Mouse (Mus musculus): ENCODE results near the gene Ncs1.

Gene Ncs1

GRCm38 (mm10) chr2:31244216-31244615 lies 1.4 kb upstream of the Ncs1 start:
- DNase-seq (ENCODE audit: extremely low spot score, low spot score), result no peak

- no peak for DNase-seq (ENCODE audit: extremely low spot score, low spot score)
These were observed 572 bp upstream of the Ncs1 start for GRCm38 (mm10) chr2:31245051-31245450.

DNA sequence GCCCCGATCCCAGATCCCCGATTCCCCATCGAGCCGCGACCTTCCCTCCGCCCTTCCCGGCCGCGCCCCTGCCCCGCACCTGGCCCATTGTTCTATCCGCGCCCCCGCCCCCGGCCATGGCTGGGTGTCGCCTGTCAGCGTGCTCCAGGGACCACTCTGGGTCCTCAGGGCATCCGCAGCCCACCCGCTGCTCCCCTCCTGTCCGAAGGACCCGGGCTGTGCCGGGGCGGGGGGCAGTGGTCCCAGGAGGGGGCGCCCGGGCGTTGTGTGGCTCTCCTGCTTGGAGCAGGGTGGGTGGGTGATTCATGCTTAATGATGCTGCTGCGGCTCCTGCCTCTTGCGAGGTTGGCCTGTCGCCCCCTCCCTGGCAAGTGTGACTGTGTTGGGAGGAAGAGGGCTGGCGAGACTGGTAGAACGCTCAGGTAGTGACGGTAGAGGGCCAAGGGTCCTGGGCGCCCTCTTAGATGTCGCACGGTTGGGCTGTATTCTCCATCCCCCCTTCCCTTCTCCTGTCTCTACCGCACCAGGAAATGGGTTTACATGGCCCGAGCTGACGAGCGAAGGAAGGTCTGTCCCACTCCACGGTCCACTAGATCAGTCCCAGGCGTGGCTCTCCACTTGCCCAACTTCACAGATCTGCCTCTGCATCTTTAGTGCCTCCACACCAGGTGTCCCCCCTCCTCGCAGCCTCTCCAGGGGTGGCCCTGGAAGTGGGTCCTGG lies 788 bp downstream of the Ncs1 start:
- peak; percentile 76 for DNase-seq (ENCODE audit: extremely low spot score, low spot score)

DNA sequence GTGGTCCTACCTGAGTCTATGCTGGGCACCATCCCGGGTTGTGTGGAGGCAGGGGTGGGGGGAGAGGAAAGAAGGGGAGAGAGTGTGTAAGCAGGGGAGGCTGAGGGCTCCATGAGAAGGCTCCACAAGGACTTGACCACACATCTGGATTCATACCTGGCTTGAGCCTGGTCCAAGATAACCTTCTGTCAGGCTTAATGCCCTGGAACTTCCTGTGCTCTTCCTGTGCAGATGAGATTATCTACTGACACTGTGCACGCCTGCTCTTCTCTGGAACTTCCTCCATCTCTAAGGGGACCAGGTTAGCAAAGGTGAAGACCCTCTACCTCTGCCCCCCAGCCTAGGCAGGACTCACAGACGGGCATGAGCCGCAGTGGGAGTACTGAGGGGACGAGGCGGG lies 3.2 kb downstream of the Ncs1 start:
- no peak for DNase-seq (ENCODE audit: extremely low spot score, low spot score)

DNA sequence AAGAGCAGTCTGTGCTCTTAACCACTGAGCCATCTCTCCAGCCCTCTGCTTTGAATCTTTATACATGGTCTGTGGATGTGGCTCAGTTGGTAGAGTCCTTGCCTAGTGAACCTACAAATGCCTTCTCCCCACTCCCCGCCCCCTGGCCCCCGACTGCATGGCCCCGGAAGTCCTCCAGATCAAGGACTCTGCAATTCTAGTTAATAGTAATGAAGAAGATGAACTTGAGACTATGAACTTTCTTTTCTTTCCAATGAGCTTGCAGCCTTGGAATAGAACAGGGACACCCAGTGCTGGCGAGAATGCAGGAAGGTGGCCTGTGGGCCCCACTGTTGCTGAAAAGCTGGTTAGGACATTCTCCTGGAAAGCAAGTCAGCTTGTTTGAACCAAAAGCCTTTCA lies 6.5 kb downstream of the Ncs1 start:
- no peak for DNase-seq (ENCODE audit: extremely low spot score, low spot score)

DNA sequence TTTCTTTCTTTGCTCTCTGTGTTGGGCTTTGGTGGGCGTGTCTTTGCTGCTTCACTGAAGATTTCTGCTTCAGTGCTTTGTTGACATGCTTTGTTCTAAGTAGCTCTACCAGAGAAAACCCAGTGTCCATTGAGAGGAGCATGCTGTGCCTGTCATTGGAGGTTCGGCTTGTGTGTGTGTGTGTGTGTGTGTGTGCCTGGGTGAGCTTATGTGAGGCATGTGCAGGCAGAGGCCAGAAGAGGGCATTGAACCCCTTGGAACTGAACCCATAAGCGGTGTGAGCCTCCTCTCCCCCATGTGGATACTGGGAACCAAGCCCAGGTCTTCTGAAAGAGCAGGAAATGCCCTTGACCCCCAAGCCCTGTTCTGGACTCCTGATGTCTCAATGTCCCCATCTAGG lies 7.8 kb downstream of the Ncs1 start:
- no peak for DNase-seq (ENCODE audit: extremely low spot score, low spot score)

- DNase-seq (ENCODE audit: extremely low spot score, low spot score), result no peak
These were observed 9.2 kb downstream of the Ncs1 start for GRCm38 (mm10) chr2:31254806-31255205.

- peak; percentile 51 for DNase-seq (ENCODE audit: extremely low spot score, low spot score)
These were observed 10.6 kb downstream of the Ncs1 start for GRCm38 (mm10) chr2:31255952-31256938.

GRCm38 (mm10) chr2:31257096-31257495 lies 11.5 kb downstream of the Ncs1 start:
- no peak for DNase-seq (ENCODE audit: extremely low spot score, low spot score)

DNA sequence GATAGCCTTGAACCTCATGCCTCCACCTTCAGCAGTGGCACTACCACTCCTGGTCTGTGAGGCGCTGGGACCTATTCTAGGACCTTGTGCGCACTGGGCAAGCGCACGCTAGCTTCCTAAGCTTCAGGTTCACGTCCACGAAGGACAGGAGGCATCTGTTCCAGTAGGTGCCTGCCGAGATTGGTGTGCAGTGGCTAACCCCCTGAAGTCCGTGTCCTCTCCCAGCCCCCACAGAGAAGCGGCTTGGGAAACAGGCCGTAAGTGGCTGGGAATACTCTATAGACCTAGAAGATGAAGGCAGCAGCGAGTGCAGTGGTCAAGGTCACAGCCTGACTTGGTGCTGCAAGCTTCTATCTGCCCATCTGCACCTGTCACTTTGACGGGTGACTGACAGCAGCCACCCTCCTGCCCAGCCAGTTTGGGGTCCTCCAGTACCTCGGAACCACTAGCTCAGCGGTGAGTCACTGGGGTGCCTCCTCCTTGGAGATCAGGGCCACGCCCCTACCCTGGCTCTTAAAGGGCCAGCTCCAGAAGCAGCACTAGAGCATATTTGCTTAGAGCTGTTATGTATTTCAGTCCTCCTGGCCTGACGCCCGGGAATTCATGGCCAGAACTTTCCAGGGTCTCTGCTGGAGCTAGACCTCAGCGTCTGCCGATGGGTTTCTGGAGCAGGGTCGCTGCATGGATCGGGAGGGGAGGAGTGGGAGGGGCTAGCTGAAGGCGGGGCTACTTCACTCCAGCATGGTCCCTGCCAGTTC lies 13.2 kb downstream of the Ncs1 start:
- peak; percentile 61 for DNase-seq (ENCODE audit: extremely low spot score, low spot score)

DNA sequence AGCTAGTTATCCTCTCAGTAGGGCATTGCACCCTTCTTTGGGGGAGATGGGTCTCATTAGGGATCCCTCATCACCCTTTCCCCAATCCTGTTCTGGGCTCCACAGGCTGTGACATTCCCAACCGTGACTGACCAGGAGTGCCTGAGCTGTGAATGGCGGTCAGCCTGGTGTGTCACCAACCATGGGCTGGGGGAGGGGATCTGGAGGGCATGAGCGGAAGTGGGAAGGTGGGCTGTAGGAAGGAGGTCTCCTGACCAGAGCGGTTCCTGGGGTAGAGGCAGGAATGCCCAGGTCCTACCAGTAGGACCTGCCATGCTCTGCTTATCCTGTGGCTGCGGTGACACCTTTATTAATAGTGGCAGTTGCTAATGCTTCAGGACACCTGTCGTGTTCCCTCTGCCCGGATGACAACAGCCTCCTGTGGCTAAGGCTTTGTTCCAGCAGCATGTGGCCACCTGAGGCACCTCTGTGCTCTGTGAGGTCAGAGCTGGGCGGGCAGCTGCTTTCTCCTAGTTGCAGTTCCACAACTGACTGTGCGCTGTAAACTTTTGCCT lies 13.8 kb downstream of the Ncs1 start:
- DNase-seq (ENCODE audit: extremely low spot score, low spot score), result no peak

GRCm38 (mm10) chr2:31260549-31260948 lies 14.9 kb downstream of the Ncs1 start:
- no peak for DNase-seq (ENCODE audit: extremely low spot score, low spot score)

DNA sequence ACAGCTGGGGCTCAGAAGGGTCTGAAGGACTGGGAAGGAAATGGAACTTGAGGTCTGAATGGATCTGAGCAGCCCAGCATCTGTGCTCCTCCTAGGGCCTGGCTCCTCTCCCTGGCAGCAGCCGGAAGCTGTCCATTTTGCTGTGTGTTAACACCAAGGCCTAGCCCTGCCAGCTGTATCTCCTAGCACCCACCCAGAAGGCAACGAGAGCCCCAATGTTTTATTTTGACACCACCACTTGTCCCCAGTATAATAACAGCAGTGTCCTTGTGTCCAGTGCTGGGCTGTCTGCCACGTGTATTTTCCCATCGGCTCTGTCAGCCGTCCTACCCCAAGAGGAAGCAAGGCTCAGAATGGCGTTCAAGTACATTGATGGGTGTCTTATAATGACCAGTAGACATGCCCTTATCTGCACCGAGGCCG lies 17.4 kb downstream of the Ncs1 start:
- no peak for DNase-seq (ENCODE audit: extremely low spot score, low spot score)

DNA sequence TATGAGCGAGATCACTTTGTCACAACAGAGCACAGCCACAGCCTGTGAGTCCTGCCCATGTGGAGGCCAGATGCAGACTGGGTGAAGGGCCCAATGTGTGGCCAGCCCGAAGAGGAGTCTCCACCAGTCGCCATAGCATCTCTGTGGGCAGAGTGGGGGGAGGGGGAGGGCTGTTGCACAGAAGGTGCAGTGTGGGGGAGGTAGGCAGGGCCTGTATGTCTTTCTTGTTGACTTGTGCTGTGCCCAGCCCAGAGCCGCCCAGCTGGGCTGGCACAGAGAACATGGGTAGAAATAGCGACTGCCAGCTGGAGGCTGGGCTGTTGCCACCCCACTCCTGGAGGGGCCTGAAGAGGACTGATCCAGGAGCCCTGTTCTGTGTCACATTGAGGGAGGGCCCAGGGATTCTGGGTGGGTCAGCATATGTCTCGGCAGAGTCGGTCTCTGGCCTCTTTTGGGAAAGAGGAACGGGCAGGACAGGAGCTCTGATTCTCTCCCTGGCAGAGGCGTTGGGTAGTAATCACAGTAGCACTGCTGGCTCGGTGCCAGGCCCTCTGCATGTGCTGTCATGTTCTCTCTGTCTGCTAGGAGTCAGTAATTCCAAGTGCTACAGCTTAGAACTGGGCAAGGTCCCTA lies 18.2 kb downstream of the Ncs1 start:
- peak; percentile 29 for DNase-seq (ENCODE audit: extremely low spot score, low spot score)

- no peak for DNase-seq (ENCODE audit: extremely low spot score, low spot score)
These were observed 21.8 kb downstream of the Ncs1 start for GRCm38 (mm10) chr2:31267447-31267846.

GRCm38 (mm10) chr2:31268631-31269030 lies 23.0 kb downstream of the Ncs1 start:
- no peak for DNase-seq (ENCODE audit: extremely low spot score, low spot score)

GRCm38 (mm10) chr2:31269188-31269587 lies 23.6 kb downstream of the Ncs1 start:
- DNase-seq (ENCODE audit: extremely low spot score, low spot score), result no peak

DNA sequence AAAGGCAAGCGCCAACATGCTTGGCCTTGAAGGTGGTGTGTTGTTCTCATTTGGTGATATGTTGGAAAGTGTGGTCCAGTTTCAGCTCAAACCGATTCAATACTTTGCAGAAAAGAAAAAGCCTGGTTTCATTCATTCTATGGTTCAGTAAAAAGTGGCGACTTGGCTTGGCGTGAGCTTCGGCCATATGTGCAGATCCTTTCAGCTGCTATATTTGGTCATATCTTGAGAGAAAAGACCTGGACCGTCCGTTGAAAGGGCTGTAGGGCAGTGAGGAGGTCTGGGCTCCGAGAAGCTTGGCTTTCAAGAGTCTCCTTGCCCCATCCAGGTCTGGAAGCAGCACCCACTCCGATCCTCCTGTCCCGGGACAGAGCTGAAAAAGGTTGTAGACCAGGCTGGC lies 24.2 kb downstream of the Ncs1 start:
- DNase-seq (ENCODE audit: extremely low spot score, low spot score), result no peak

DNA sequence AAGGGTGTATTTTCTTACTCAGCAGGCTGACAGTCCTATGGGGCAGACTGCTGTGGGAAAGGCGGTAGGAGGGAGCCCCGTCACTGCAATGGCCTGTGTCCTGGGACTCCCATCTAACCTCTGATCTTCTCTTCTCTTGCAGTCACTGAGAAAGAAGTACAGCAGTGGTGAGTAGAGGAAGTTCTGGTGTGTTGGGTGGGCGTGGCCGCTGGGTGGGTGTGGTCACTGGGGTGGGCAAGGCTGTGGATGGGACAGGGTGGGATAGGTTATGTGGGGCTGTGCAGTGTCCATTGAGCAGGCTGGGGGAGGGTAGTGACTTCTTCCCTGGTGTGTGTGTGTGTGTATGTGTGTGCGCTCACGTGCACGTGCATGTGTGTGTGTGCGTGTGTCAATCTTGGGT lies 24.8 kb downstream of the Ncs1 start:
- no peak for DNase-seq (ENCODE audit: extremely low spot score, low spot score)

GRCm38 (mm10) chr2:31271071-31271470 lies 25.4 kb downstream of the Ncs1 start:
- DNase-seq (ENCODE audit: extremely low spot score, low spot score), result no peak

- no peak for DNase-seq (ENCODE audit: extremely low spot score, low spot score)
These were observed 29.4 kb downstream of the Ncs1 start for GRCm38 (mm10) chr2:31274993-31275392.

Data from neural tube, embryonic 10.5 days (tissue).